Mouse (Mus musculus): ENCODE data around the gene C9orf72. TPM values are rescaled to one million over a fixed set of nuclear protein-coding genes. Genes with fewer than 3 reads are reported as not detected.

The C9orf72 gene
- total RNA-seq, 1 experiment from 2014 or later: 17.4 TPM

Other genes starting within 250 kb of the C9orf72 start
- not detected in 2 replicates for gene Ifnk, start 74.1 kb downstream of the C9orf72 start, total RNA-seq (2021)
- 22.6 and 36.2 TPM in 2 replicates for gene Mob3b, start 68.7 kb downstream of the C9orf72 start, total RNA-seq (2021)